Mouse (Mus musculus) ovary, postnatal 14 days (tissue): Measurements from ENCODE around the gene Tox3.

Experiments
- DNase-seq: peaks from one replicate; pipeline ENCODE4 v3.0.0; 2022; ENCODE audit warnings: low spot score

Gene Tox3

GRCm38 (mm10) chr8:90323824-90324223, 24.3 kb downstream of the Tox3 start:
- DNase-seq = no peak

DNA sequence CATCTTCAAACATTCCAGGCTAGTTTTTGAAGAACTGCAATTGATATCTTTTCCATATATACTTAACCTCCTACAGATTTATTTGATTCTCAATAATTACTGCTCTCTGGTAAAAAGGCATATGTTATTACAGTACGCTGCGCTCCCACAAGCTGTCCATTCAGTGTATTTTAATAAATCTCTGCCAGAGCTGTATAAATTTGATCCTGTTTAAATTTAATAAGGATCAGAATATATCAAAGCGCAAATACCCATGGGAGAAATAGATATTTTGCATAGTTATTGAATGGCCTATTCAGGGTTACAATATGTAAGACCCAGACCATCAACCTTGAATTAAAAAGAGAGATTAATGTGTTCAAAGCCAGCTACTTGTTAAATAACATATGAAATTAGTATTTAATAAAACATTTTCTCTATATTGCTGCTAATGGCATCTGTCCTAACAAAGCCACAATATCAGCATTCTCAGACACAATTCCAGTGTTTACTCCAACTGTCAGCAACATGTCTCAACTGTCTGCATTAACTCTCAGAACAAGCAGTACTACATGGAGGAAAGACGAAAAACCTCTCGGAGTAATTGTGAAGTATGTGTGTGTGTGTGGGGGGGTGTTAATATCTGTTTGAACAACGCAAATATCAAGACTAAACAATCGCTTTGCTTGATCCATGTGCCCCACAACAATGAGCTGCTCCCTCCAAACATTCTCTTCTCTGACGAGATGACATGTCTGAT, 25.3 kb downstream of the Tox3 start:
- DNase-seq = no peak

DNA sequence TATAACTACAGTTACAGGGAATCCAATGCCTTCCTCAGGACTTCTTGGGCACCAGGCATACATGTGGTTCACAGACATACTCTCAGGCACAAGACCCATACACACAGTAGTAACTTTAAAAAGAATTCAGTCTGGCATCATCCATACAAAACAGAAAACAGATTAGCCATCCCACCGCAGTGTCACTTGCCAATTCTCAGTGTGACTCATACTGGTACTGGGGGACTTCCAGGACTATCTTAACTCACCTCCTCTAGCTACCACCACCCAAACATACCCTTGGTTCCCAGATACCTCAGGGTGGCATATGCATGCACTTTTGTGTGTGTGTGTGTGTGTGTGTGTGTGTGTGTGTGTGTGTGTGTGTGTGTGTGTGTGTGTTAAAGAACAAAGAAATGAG, 26.9 kb downstream of the Tox3 start:
- DNase-seq = no peak

DNA sequence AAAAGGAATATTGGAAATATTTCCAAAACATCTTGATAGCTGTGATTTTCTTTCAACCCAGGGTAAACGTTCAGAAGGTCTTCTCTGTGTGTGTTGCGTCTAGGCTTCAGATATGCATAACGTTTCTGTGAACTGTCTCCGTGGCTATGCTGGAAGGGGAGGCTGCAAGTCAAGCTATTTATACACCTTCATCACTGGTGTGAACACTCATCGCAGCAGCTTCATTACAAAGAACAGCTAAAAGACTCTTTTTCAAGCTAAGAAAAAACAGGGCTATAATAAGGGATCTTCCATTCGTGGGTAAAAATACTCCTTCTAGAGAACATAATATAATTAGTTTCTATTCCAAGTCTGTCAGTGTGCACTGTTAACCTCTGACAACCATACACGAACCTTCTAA, 33.8 kb downstream of the Tox3 start:
- no peak for DNase-seq

DNA sequence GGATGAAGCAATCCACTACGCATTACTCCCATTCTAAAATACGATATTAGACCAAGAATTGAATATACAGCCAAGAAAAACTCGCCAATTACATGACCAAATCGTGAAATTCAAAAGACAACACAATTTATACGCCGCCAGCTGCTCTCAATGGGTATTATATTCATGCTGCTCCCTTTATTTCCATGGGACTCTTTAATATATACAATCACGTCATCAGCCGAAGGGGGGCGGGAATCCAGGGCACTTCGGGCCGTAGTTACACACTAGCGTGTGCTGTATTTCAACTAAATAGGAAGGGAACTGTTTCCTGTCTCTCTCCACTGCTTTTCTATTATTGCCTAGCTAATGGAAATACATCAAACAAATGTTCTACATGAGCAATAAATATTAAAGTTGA, 45.2 kb downstream of the Tox3 start:
- DNase-seq = no peak

DNA sequence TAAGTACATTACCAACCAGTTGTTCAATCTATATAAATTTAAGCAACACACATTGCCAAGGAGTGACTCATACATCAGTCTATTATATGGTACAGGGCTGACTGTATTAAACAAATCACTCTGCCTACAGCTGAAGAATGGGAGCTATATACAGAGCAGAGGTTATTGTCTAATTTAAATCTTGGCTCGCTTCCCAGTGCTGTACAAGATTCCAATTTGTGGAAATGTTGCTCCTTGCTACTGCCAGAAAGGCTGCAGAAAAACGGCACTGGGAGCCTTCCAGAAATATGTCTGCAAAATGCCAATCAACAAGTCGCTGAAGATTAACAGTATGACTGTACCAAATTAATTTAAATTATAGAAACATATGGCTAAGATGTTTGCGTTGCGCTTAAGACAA, 45.9 kb downstream of the Tox3 start:
- peak; percentile 3 for DNase-seq

- no peak for DNase-seq
Measured at GRCm38 (mm10) chr8:90301543-90301942, 46.6 kb downstream of the Tox3 start.

GRCm38 (mm10) chr8:90300973-90301372, 47.2 kb downstream of the Tox3 start:
- no peak for DNase-seq

DNA sequence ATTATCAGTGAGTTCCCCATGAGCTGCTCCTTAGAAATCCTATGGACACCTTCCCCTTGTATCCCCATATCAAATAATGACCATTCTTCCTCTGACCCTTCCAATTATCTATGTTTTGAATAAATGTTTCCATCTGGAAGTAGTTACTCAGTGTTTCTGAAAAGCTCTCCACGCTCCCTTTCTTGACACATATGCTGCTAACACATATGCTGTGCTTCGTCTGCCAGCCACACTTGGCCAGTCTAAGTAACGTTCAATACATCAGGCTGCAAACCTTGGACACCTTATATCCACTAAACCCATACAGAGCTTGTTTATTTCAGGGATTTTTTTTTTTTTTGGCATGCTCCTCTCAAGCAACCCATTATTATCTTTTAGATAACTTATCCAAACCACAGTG, 54.1 kb downstream of the Tox3 start:
- DNase-seq = no peak

DNA sequence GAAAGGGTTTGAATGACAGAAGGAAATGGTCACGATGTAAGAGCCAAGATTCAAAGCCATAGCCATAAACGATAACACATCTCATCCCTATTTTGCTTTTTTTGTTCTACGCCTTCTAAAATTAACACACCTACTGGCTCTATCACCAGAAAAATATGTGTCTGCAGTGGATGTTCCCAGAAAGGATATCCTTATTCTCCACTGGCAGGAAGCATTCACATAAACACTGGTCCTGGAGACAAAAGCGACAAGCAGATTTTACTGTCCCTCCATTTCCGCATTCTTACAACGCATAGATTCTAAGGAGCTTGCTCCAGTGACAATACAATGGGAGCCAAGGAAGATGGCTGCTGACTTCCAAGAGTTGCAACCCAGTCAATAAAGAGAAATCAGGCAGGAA, 57.3 kb downstream of the Tox3 start:
- DNase-seq = no peak

GRCm38 (mm10) chr8:90276722-90277121, 71.4 kb downstream of the Tox3 start:
- no peak for DNase-seq

GRCm38 (mm10) chr8:90273182-90273581, 75.0 kb downstream of the Tox3 start:
- DNase-seq = no peak

GRCm38 (mm10) chr8:90271920-90272319, 76.2 kb downstream of the Tox3 start:
- DNase-seq = no peak

- no peak for DNase-seq
Measured at GRCm38 (mm10) chr8:90267698-90268256, 80.4 kb downstream of the Tox3 start.

DNA sequence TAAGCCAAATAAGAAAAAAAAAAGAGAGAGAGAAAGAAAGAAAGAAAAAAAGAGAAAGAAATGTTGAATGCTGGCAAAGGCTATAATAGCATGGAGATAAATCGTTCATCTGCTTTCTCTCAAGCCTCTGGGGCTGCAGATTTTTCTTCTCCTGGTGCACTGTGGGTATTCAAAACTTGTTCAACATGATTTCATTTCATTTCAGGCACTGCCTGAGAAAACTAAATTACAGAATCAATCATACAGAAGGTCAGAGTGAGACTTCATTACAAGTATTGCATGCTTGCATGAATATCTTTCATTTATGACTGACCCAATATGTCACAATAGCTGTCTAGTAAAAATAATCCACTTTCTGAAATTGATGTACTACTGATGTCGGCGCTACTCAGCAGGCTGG, 81.2 kb downstream of the Tox3 start:
- no peak for DNase-seq

DNA sequence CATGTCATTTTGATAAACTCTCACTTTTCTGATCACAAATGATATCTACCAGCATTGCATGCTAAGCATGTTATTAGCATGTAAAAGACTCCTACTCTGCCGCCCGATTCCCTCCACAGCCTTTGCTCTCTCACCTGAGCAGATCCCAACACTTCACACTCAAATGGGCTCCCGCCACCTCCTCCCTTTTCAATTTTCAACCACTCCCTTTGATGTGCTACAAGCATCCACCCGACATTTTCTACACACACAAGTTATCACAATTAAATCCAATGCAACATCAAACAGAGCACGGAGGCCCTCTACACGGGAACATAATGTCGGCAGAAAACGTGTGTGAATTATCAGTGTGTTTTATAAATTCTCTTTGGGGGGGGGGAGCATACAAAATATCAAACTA, 81.9 kb downstream of the Tox3 start:
- DNase-seq = no peak

- DNase-seq = no peak
Measured at GRCm38 (mm10) chr8:90254158-90254867, 93.8 kb downstream of the Tox3 start.

GRCm38 (mm10) chr8:90246357-90246756, 101.8 kb downstream of the Tox3 start:
- no peak for DNase-seq

GRCm38 (mm10) chr8:90245828-90246227, 102.3 kb downstream of the Tox3 start:
- DNase-seq = no peak

DNA sequence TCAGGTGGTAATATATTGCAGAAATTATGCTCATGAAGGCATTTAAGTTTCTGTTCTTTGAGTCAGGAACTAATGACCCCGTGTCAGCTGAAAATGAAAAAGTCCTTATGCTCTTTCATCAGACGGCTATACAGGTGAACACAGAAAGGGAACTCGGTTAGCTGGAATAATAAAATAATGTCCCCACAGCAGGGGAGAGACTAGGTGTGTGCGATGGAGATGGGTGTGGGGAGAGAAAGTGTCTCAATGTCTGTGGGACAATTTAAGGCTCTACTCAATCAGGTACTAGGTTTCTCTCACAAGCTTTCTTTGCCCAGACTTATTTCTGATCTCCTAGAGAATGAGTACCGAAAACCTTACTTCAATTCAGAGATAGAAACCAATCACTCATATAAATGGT, 103.0 kb downstream of the Tox3 start:
- DNase-seq = no peak

GRCm38 (mm10) chr8:90244458-90245145, 103.5 kb downstream of the Tox3 start:
- peak; percentile 18 for DNase-seq

GRCm38 (mm10) chr8:90243957-90244356, 104.2 kb downstream of the Tox3 start:
- DNase-seq = no peak

- no peak for DNase-seq
Measured at GRCm38 (mm10) chr8:90242351-90242750, 105.8 kb downstream of the Tox3 start.
